Mouse (Mus musculus): ENCODE data around the gene Zfand6. TPM values are rescaled to one million over a fixed set of nuclear protein-coding genes. Genes with fewer than 3 reads are reported as not detected.
A peak's percentile ranks its signal among the peaks of the same experiment; 100 is the strongest.

Gene Zfand6
- 10 to 100 TPM; 70.1 to 77.2 TPM for total RNA-seq (2021)
- long read RNA-seq, experiment 1, transcript Zfand6-208 (7 exons, 2,955 nt), result minor isoform, 6 of 50 reads
- long read RNA-seq, experiment 1, transcript Zfand6-202 (7 exons, 1,538 nt), result major isoform, 19 of 50 reads
- long read RNA-seq, experiment 1, partial matches to known transcripts, result 0 of 50 reads
- long read RNA-seq, experiment 1, other reads (novel, unspliced or antisense), result 22 of 50 reads
- long read RNA-seq, experiment 2, transcript Zfand6-202 (7 exons, 1,538 nt), result major isoform, 38 of 80 reads
- long read RNA-seq, experiment 2, transcript Zfand6-208 (7 exons, 2,955 nt), result minor isoform, 17 of 80 reads
- long read RNA-seq, experiment 2, partial matches to known transcripts, result 0 of 80 reads
- long read RNA-seq, experiment 2, other reads (novel, unspliced or antisense), result 18 of 80 reads

GRCm38 (mm10) chr7:84689251-84690100, at the start of gene Zfand6:
Gene Zfand6 (minus strand): TSS chr7:84689959.
- peak within 1 kb of the TSS; percentile 77 for H3K27ac ChIP-seq
- no peak; the same call in 1 of the 2 replicates for TF ChIP-seq CTCF (conservative IDR thresholded peaks at IDR 0.05)
- peak within 1 kb of the TSS; percentile 58 for H3K4me3 ChIP-seq
- DNase-seq (ENCODE audit: low spot score in 2 of 2), result peak; percentile 97 to 99

GRCm38 (mm10) chr7:84736803-84737202, 47.0 kb upstream of the Zfand6 start:
- no peak for TF ChIP-seq CTCF (conservative IDR thresholded peaks at IDR 0.05)
- DNase-seq (ENCODE audit: low spot score in 2 of 2), result no peak
- no peak overlapping the region for H3K4me3 ChIP-seq
- H3K27ac ChIP-seq, result no peak overlapping the region

DNA sequence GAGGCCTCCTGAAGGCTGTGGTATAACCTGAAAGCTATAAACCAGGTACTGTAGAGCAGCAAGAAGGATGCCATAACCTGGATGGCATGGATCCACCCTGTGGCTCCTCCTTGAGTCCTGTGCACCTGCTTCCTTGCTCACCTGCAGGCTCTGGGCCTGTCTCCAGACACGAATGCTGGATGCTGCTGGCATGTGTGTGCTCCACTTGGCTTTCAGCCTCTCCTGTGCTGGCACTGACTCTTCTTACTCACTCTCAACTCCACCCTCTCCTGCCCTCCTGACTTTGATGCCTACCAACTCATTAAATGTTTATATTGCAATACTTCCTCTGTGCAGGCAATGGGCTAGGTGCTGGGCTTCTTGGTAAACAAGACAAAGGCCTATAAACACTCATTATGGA, 43.3 kb upstream of the Zfand6 start:
- TF ChIP-seq CTCF (conservative IDR thresholded peaks at IDR 0.05), result no peak
- DNase-seq (ENCODE audit: low spot score in 2 of 2), result no peak
- H3K27ac ChIP-seq, result no peak overlapping the region
- H3K4me3 ChIP-seq, result no peak overlapping the region

DNA sequence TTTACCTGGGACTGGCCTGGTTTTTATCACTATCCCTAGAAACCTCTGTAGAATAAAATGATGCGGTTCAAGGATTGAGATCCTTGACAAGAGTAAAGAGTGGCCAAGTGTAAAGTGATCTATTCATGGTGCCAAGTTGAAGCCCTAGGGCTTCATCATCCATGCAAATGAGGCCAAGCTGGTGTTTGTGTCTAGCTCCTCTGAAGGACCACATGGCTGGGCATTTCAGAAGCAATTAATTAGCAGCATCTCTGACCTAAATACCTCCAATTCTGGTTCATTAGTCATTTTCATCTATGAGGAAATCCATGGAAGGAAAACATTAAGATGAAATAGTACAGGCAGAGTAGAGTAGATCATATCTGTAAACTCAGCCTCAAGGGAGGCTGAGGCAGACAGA, 42.3 kb upstream of the Zfand6 start:
- DNase-seq (ENCODE audit: low spot score in 2 of 2), result no peak
- Histone ChIP-seq H3K4me3 (no peak overlapping the region), H3K27ac (no peak overlapping the region)
- TF ChIP-seq CTCF (conservative IDR thresholded peaks at IDR 0.05), result no peak

GRCm38 (mm10) chr7:84731076-84731475, 41.3 kb upstream of the Zfand6 start:
- H3K4me3 ChIP-seq, result no peak overlapping the region
- no peak for DNase-seq (ENCODE audit: low spot score in 2 of 2)
- TF ChIP-seq CTCF (conservative IDR thresholded peaks at IDR 0.05), result no peak
- H3K27ac ChIP-seq, result no peak overlapping the region

- DNase-seq (ENCODE audit: low spot score in 2 of 2), result no peak
- no peak for TF ChIP-seq CTCF (conservative IDR thresholded peaks at IDR 0.05)
- Histone ChIP-seq H3K27ac (no peak overlapping the region), H3K4me3 (no peak overlapping the region)
Observed at GRCm38 (mm10) chr7:84722804-84723459, 33.2 kb upstream of the Zfand6 start.

- no peak for TF ChIP-seq CTCF (conservative IDR thresholded peaks at IDR 0.05)
- H3K4me3 ChIP-seq, result no peak overlapping the region
- DNase-seq (ENCODE audit: low spot score in 2 of 2), result no peak
- H3K27ac ChIP-seq, result no peak overlapping the region
Observed at GRCm38 (mm10) chr7:84710287-84710958, 20.7 kb upstream of the Zfand6 start.

DNA sequence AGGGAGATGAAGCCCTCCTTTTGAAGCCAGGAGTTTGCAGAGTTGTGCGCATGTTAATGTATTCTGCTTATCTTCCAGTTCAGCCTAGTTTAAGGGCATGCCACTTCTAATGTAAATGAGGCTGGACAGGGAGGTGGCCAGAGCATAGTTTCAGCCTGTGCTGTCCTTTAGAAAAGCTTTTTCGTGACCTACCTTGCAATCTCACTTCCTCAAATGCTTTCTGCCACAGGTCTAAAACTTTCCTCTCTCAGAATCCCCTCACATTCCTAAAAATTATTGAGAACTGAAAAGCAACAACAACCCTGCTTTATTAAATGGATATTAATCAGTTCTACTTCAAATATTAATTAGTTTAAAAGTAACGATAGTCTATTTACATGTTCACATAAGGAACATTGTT, 17.1 kb upstream of the Zfand6 start:
- no peak for TF ChIP-seq CTCF (conservative IDR thresholded peaks at IDR 0.05)
- Histone ChIP-seq H3K27ac (no peak overlapping the region), H3K4me3 (no peak overlapping the region)
- DNase-seq (ENCODE audit: low spot score in 2 of 2), result no peak

DNA sequence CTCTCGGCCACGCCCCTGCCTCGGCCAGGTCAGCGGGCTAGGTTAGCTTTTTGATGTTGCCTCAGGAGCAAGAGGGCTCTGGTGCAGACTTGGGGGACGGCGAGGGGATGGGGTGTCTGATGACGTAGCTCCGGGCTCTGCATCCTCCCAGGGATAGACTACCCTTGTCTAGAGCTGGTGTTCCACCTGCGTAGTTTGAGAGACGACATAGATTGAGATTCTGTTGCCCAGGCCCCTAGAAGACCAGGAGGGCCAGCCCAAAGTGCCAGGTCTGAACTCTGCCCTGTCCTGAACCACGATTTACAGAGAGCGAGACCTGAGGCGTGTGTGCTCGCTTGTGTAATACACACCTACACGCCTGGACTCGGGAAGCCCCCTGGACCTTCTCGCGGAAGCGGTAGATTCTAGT, 346 bp upstream of the Zfand6 start:
- Histone ChIP-seq H3K27ac (peak overlapping the region; percentile 71), H3K4me3 (peak overlapping the region; percentile 58)
- no peak for TF ChIP-seq CTCF (conservative IDR thresholded peaks at IDR 0.05)
- DNase-seq (ENCODE audit: low spot score in 2 of 2), result no peak

DNA sequence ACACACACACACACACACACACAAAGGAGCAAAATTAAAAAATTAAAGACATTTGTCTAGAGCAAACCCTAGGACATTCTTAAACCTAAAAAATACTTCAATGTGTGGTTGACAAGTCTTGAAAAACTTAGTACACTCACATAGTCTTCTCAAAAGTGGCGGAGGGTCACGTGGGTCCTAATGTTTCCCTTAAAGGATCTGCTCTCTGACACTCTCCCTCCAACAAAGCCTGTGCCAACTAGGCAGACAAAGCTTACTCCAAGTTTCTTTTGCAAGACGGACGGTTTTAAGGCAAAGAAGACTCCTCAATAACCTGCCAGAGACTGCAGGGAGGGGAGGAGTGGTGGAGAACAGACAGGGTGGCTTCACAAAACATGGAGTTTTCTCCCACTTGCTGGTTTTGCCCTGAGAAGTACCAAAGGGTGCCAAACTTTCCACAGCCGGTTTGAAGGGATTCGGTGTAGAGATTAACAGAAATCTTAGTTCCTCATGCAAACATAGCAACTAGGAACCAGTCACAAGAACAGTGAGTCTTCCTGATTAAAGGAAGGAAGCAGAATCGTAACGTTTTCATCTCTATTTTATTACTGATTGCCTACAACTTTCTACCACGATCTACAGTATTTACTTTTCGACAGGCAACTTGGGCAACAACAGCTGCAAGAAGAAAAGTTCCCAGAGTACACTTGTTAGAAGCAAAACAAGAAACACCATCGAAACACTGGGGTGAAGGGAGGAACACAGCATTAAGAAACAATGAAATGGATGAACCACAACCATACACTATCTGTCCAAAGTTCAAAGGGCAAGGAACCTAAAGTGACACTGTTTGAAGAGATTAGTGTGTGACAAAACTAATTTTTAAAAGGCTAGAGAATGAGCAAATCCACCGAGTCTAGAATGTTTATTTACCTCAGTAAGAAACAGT, 1.8 kb downstream of the Zfand6 start:
- no peak for TF ChIP-seq CTCF (conservative IDR thresholded peaks at IDR 0.05)
- DNase-seq (ENCODE audit: low spot score in 2 of 2), result no peak
- Histone ChIP-seq H3K27ac (no peak overlapping the region; the same call in 1 of the 2 replicates), H3K4me3 (peak overlapping the region; percentile 11; the same call in 1 of the 2 replicates)

- H3K4me3 ChIP-seq, result no peak overlapping the region
- H3K27ac ChIP-seq, result no peak overlapping the region
- DNase-seq (ENCODE audit: low spot score in 2 of 2), result no peak
- no peak for TF ChIP-seq CTCF (conservative IDR thresholded peaks at IDR 0.05)
Observed at GRCm38 (mm10) chr7:84686380-84686779, 3.4 kb downstream of the Zfand6 start.

Data from layer of hippocampus, adult 2 months (tissue).